Mouse (Mus musculus): ENCODE results near the gene Mvp. TPM values are rescaled to one million over a fixed set of nuclear protein-coding genes. Genes with fewer than 3 reads are reported as not detected.
A peak's percentile ranks its signal among the peaks of the same experiment; 100 is the strongest.

Gene Mvp
- polyA plus RNA-seq, 1 experiment from 2014 or later: 2.8 TPM

- H3K9ac ChIP-seq (ENCODE audit: low read length): peak within 1 kb of the TSS; percentile 85
- H3K9me3 ChIP-seq (ENCODE audit: control insufficient read depth, low read length): no peaks in the 10 kb centered on the region
- H3K27me3 ChIP-seq (ENCODE audit: control insufficient read depth, insufficient read depth, low read length): no peaks in the 10 kb centered on the region
- peak within 1 kb of the TSS; percentile 93 for H3K27ac ChIP-seq (ENCODE audit: low read depth, low read length)
- H3K4me1 ChIP-seq (ENCODE audit: control insufficient read depth, insufficient read depth, low read length): peaks cover 29% of the 10 kb centered on the region
- H3K4me2 ChIP-seq: peak within 1 kb of the TSS; percentile 94
- no peak for ATAC-seq (ENCODE audit: low FRiP score)
- H3K4me3 ChIP-seq (ENCODE audit: low read depth, low read length): peak within 1 kb of the TSS; percentile 80
- no peak for DNase-seq (ENCODE audit: low spot score, missing footprints)
- 0 out of 2 replicates have a peak, but pooled peaks cover 4% of the 10 kb centered on the region for H3K36me3 ChIP-seq (ENCODE audit: control insufficient read depth, insufficient read depth, low read length)
Observed at GRCm38 (mm10) chr7:127016481-127016485, 1.9 kb upstream of the Mvp start, which contains the start of gene Pagr1b. TSS of gene Pagr1b (minus strand) at chr7:127016484.

GRCm38 (mm10) chr7:127016081-127016480 is 1.7 kb upstream of the Mvp start:
- H3K4me2 ChIP-seq: peak overlapping the region; percentile 94
- peak; percentile 30 for ATAC-seq (ENCODE audit: low FRiP score)
- H3K4me3 ChIP-seq (ENCODE audit: low read depth, low read length): peak overlapping the region; percentile 80
- peaks cover 26% of the 10 kb centered on the region for H3K4me1 ChIP-seq (ENCODE audit: control insufficient read depth, insufficient read depth, low read length)
- WGBS: 1% methylated on average over 10 of the region's 10 CpGs
- H3K9me3 ChIP-seq (ENCODE audit: control insufficient read depth, low read length): no peaks in the 10 kb centered on the region
- H3K9ac ChIP-seq (ENCODE audit: low read length): peak overlapping the region; percentile 85
- DNase-seq (ENCODE audit: low spot score, missing footprints): peak; percentile 88
- peak overlapping the region; percentile 93 for H3K27ac ChIP-seq (ENCODE audit: low read depth, low read length)
- H3K36me3 ChIP-seq (ENCODE audit: control insufficient read depth, insufficient read depth, low read length): 0 out of 2 replicates have a peak, but pooled peaks cover 4% of the 10 kb centered on the region
- no peaks in the 10 kb centered on the region for H3K27me3 ChIP-seq (ENCODE audit: control insufficient read depth, insufficient read depth, low read length)

GRCm38 (mm10) chr7:127014993-127015392 is 572 bp upstream of the Mvp start:
- ATAC-seq (ENCODE audit: low FRiP score): no peak
- Histone ChIP-seq H3K27ac (ENCODE audit: low read depth, low read length) (no peak overlapping the region), H3K4me1 (ENCODE audit: control insufficient read depth, insufficient read depth, low read length) (peaks cover 16% of the 10 kb centered on the region), H3K27me3 (ENCODE audit: control insufficient read depth, insufficient read depth, low read length) (no peaks in the 10 kb centered on the region), H3K4me3 (ENCODE audit: low read depth, low read length) (no peak overlapping the region), H3K9ac (ENCODE audit: low read length) (no peak overlapping the region), H3K9me3 (ENCODE audit: control insufficient read depth, low read length) (no peaks in the 10 kb centered on the region), H3K4me2 (no peak overlapping the region), H3K36me3 (ENCODE audit: control insufficient read depth, insufficient read depth, low read length) (0 out of 2 replicates have a peak, but pooled peaks cover 4% of the 10 kb centered on the region)
- no peak for DNase-seq (ENCODE audit: low spot score, missing footprints)
- WGBS: 97% methylated on average over 12 of the region's 12 CpGs

- Histone ChIP-seq H3K4me2 (no peak overlapping the region), H3K4me1 (ENCODE audit: control insufficient read depth, insufficient read depth, low read length) (peaks cover 9% of the 10 kb centered on the region), H3K36me3 (ENCODE audit: control insufficient read depth, insufficient read depth, low read length) (0 out of 2 replicates have a peak, but pooled peaks cover 4% of the 10 kb centered on the region), H3K27ac (ENCODE audit: low read depth, low read length) (no peak overlapping the region), H3K9me3 (ENCODE audit: control insufficient read depth, low read length) (no peaks in the 10 kb centered on the region), H3K27me3 (ENCODE audit: control insufficient read depth, insufficient read depth, low read length) (no peaks in the 10 kb centered on the region), H3K9ac (ENCODE audit: low read length) (no peak overlapping the region), H3K4me3 (ENCODE audit: low read depth, low read length) (no peak overlapping the region)
- WGBS: 93% methylated on average over 6 of the region's 6 CpGs
- no peak for DNase-seq (ENCODE audit: low spot score, missing footprints)
- no peak for ATAC-seq (ENCODE audit: low FRiP score)
Observed at GRCm38 (mm10) chr7:127013385-127013784, 1.0 kb downstream of the Mvp start.

- DNase-seq (ENCODE audit: low spot score, missing footprints) (no peak), ATAC-seq (ENCODE audit: low FRiP score) (no peak)
- H3K36me3 ChIP-seq (ENCODE audit: control insufficient read depth, insufficient read depth, low read length): 0 out of 2 replicates have a peak, but pooled peaks cover 4% of the 10 kb centered on the region
- no peaks in the 10 kb centered on the region for H3K27me3 ChIP-seq (ENCODE audit: control insufficient read depth, insufficient read depth, low read length)
- no peak overlapping the region for H3K4me2 ChIP-seq
- H3K27ac ChIP-seq (ENCODE audit: low read depth, low read length): no peak overlapping the region
- H3K4me3 ChIP-seq (ENCODE audit: low read depth, low read length): no peak overlapping the region
- H3K9ac ChIP-seq (ENCODE audit: low read length): no peak overlapping the region
- WGBS: 97% methylated on average over 10 of the region's 10 CpGs
- no peaks in the 10 kb centered on the region for H3K9me3 ChIP-seq (ENCODE audit: control insufficient read depth, low read length)
- H3K4me1 ChIP-seq (ENCODE audit: control insufficient read depth, insufficient read depth, low read length): peaks cover 9% of the 10 kb centered on the region
Observed at GRCm38 (mm10) chr7:127012845-127013244, 1.6 kb downstream of the Mvp start.

GRCm38 (mm10) chr7:127012374-127012773 is 2.0 kb downstream of the Mvp start:
- WGBS: 88% methylated on average over 6 of the region's 6 CpGs
- Histone ChIP-seq H3K9ac (ENCODE audit: low read length) (no peak overlapping the region), H3K4me1 (ENCODE audit: control insufficient read depth, insufficient read depth, low read length) (peaks cover 9% of the 10 kb centered on the region), H3K27me3 (ENCODE audit: control insufficient read depth, insufficient read depth, low read length) (no peaks in the 10 kb centered on the region), H3K4me3 (ENCODE audit: low read depth, low read length) (no peak overlapping the region), H3K9me3 (ENCODE audit: control insufficient read depth, low read length) (no peaks in the 10 kb centered on the region), H3K4me2 (no peak overlapping the region), H3K36me3 (ENCODE audit: control insufficient read depth, insufficient read depth, low read length) (0 out of 2 replicates have a peak, but pooled peaks cover 4% of the 10 kb centered on the region), H3K27ac (ENCODE audit: low read depth, low read length) (no peak overlapping the region)
- ATAC-seq (ENCODE audit: low FRiP score): no peak
- DNase-seq (ENCODE audit: low spot score, missing footprints): no peak

- 73% methylated on average over 2 of the region's 2 CpGs for WGBS
Observed at GRCm38 (mm10) chr7:127011717-127012116, 2.7 kb downstream of the Mvp start.

GRCm38 (mm10) chr7:127011051-127011450 is 3.4 kb downstream of the Mvp start:
- Histone ChIP-seq H3K4me1 (ENCODE audit: control insufficient read depth, insufficient read depth, low read length) (peaks cover 9% of the 10 kb centered on the region), H3K9me3 (ENCODE audit: control insufficient read depth, low read length) (no peaks in the 10 kb centered on the region), H3K27me3 (ENCODE audit: control insufficient read depth, insufficient read depth, low read length) (no peaks in the 10 kb centered on the region), H3K36me3 (ENCODE audit: control insufficient read depth, insufficient read depth, low read length) (0 out of 2 replicates have a peak, but pooled peaks cover 4% of the 10 kb centered on the region), H3K4me3 (ENCODE audit: low read depth, low read length) (no peak overlapping the region), H3K4me2 (no peak overlapping the region), H3K27ac (ENCODE audit: low read depth, low read length) (no peak overlapping the region), H3K9ac (ENCODE audit: low read length) (no peak overlapping the region)
- WGBS: 91% methylated on average over 2 of the region's 2 CpGs
- no peak for ATAC-seq (ENCODE audit: low FRiP score)
- DNase-seq (ENCODE audit: low spot score, missing footprints): no peak

More at GRCm38 (mm10) chr7:127011717-127012116, 2.7 kb downstream of the Mvp start:
- no peak overlapping the region for H3K27ac ChIP-seq (ENCODE audit: low read depth, low read length)
- no peak overlapping the region for H3K4me3 ChIP-seq (ENCODE audit: low read depth, low read length)
- H3K36me3 ChIP-seq (ENCODE audit: control insufficient read depth, insufficient read depth, low read length): 0 out of 2 replicates have a peak, but pooled peaks cover 4% of the 10 kb centered on the region
- H3K9me3 ChIP-seq (ENCODE audit: control insufficient read depth, low read length): no peaks in the 10 kb centered on the region
- ATAC-seq (ENCODE audit: low FRiP score): no peak
- H3K9ac ChIP-seq (ENCODE audit: low read length): no peak overlapping the region
- DNase-seq (ENCODE audit: low spot score, missing footprints): no peak
- H3K27me3 ChIP-seq (ENCODE audit: control insufficient read depth, insufficient read depth, low read length): no peaks in the 10 kb centered on the region
- no peak overlapping the region for H3K4me2 ChIP-seq
- H3K4me1 ChIP-seq (ENCODE audit: control insufficient read depth, insufficient read depth, low read length): peaks cover 9% of the 10 kb centered on the region

GRCm38 (mm10) chr7:127009307-127010085 is 4.9 kb downstream of the Mvp start:
- Histone ChIP-seq H3K9ac (ENCODE audit: low read length) (no peak overlapping the region; the same call in 1 of the 2 replicates), H3K4me1 (ENCODE audit: control insufficient read depth, insufficient read depth, low read length) (no peaks in the 10 kb centered on the region), H3K27me3 (ENCODE audit: control insufficient read depth, insufficient read depth, low read length) (no peaks in the 10 kb centered on the region), H3K4me3 (ENCODE audit: low read depth, low read length) (no peak overlapping the region), H3K9me3 (ENCODE audit: control insufficient read depth, low read length) (no peaks in the 10 kb centered on the region), H3K36me3 (ENCODE audit: control insufficient read depth, insufficient read depth, low read length) (no peaks in the 10 kb centered on the region), H3K27ac (ENCODE audit: low read depth, low read length) (no peak overlapping the region; the same call in 1 of the 2 replicates), H3K4me2 (no peak overlapping the region)
- no peak for ATAC-seq (ENCODE audit: low FRiP score)
- no peak for DNase-seq (ENCODE audit: low spot score, missing footprints)
- 86% methylated on average over 17 of the region's 17 CpGs for WGBS
